In genomic region chr16:4674091-4674490, GRCm38 (mm10) we compare ENCODE assay signal across 15 mouse cellular contexts. TPM values are rescaled to one million over a fixed set of nuclear protein-coding genes. Genes with fewer than 3 reads are reported as not detected.
DNase-seq lines count a peak whose midpoint lies in the region; ATAC-seq and TF ChIP-seq lines count a peak whose summit lies in the region.
"Had no signal": no experiment of that assay in that cellular context is flagged by ENCODE, and none has a peak within 500 bp of the region (broad histone marks: within the 10 kb centered on the region; RNA-seq: fewer than 3 reads in every experiment).

No protein-coding gene starts in this region.

- TF ChIP-seq CTCF in MEL (IDR thresholded peaks at IDR 0.05 in 2 of 3, conservative IDR thresholded peaks at IDR 0.05 in 1 of 3; ENCODE audit: control insufficient read depth in 1 of 3, insufficient read depth in 1 of 3, low read depth in 2 of 3, low read length in 3 of 3, poor library complexity in 1 of 3, severe bottlenecking in 1 of 3), result no peak
- TF ChIP-seq CTCF in thymus, adult 2 months (IDR thresholded peaks at IDR 0.05; ENCODE audit: borderline replicate concordance, control insufficient read depth, extremely low read depth, insufficient read depth, low read length, poor library complexity), result no peak
- no peak for TF ChIP-seq CTCF in gastrocnemius, adult 2 months (IDR thresholded peaks at IDR 0.05)

- H3K36me3 ChIP-seq in liver, embryonic 15.5 days (replicated peaks), result peaks cover 37% of the 10 kb centered on the region
- H3K36me3 ChIP-seq in liver, embryonic 12.5 days, result peaks cover 53% of the 10 kb centered on the region
- H3K36me3 ChIP-seq in MEL (ENCODE audit: control insufficient read depth in 1 of 2, insufficient read depth in 2 of 2, low read length in 2 of 2) (peaks cover 12 to 32% of the 10 kb centered on the region in 2 experiments), macrophage (ENCODE audit: inconsistent target) (peaks cover 62% of the 10 kb centered on the region)
- H3K36me3 ChIP-seq in thymus, adult 2 months (ENCODE audit: control insufficient read depth, insufficient read depth, low read length), result peaks cover 29% of the 10 kb centered on the region
- H3K36me3 ChIP-seq in forebrain, embryonic 15.5 days, result peaks cover 20% of the 10 kb centered on the region; the same call in 1 of the 2 replicates

- 22% methylated on average over 4 of the region's 4 CpGs for WGBS in liver, embryonic 15.5 days (ENCODE audit: insufficient replicate concordance)
- 28% methylated on average over 4 of the region's 4 CpGs for WGBS in liver, embryonic 12.5 days (ENCODE audit: insufficient replicate concordance)
- 3% methylated on average over 4 of the region's 4 CpGs for WGBS in macrophage (ENCODE audit: missing documents)
- WGBS in thymus, adult 2 months, result under 1% methylated on average over 4 of the region's 4 CpGs
- 91% methylated on average over 4 of the region's 4 CpGs for WGBS in forebrain, embryonic 15.5 days

- peaks cover 13% of the 10 kb centered on the region for H3K79me2 ChIP-seq in MEL (ENCODE audit: control insufficient read depth, insufficient read depth, low read length, poor library complexity)
- H3K79me2 ChIP-seq in macrophage (ENCODE audit: inconsistent target), result peaks cover 74% of the 10 kb centered on the region

- H3K4me2 ChIP-seq in liver, embryonic 15.5 days, result peak overlapping the region; percentile 11
- no peak overlapping the region for H3K4me2 ChIP-seq in liver, embryonic 12.5 days
- no peak overlapping the region for H3K4me2 ChIP-seq in forebrain, embryonic 15.5 days (replicated peaks)
- H3K4me2 ChIP-seq: limb, embryonic 12.5 days; lung, embryonic 15.5 days had no signal

- no peak for TF ChIP-seq POLR2A in MEL (IDR thresholded peaks at IDR 0.05; ENCODE audit: control insufficient read depth in 1 of 2, insufficient read depth in 1 of 2, low read depth in 1 of 2, low read length in 2 of 2, poor library complexity in 1 of 2)
- TF ChIP-seq POLR2A in thymus, adult 2 months (IDR thresholded peaks at IDR 0.05; ENCODE audit: control insufficient read depth, extremely low read depth, insufficient read depth, low read length, poor library complexity), result no peak

- no peak overlapping the region for H3K9ac ChIP-seq in liver, embryonic 15.5 days
- H3K9ac ChIP-seq in liver, embryonic 12.5 days, result no peak overlapping the region
- no peak overlapping the region for H3K9ac ChIP-seq in MEL (ENCODE audit: control insufficient read depth, low read depth, low read length, poor library complexity, severe bottlenecking)
- no peak overlapping the region for H3K9ac ChIP-seq in forebrain, embryonic 15.5 days (replicated peaks)
- H3K9ac ChIP-seq: limb, embryonic 12.5 days; lung, embryonic 15.5 days had no signal

- no peak for TF ChIP-seq RAD21 in MEL (IDR thresholded peaks at IDR 0.05; ENCODE audit: low read depth, low read length)

- no peaks in the 10 kb centered on the region for H3K9me3 ChIP-seq in liver, embryonic 15.5 days (replicated peaks)
- H3K9me3 ChIP-seq in liver, embryonic 12.5 days (replicated peaks), result no peaks in the 10 kb centered on the region
- H3K9me3 ChIP-seq in MEL (replicated peaks; ENCODE audit: insufficient read depth, low read length), result no peaks in the 10 kb centered on the region
- H3K9me3 ChIP-seq in forebrain, embryonic 15.5 days, result no peaks in the 10 kb centered on the region
- H3K9me3 ChIP-seq: limb, embryonic 12.5 days; lung, embryonic 15.5 days had no signal

- H3K4me3 ChIP-seq in liver, embryonic 15.5 days (replicated peaks), result no peak overlapping the region
- no peak overlapping the region for H3K4me3 ChIP-seq in liver, embryonic 12.5 days
- H3K4me3 ChIP-seq in MEL (ENCODE audit: control insufficient read depth in 1 of 2, insufficient read depth in 1 of 2, low read depth in 2 of 2, low read length in 2 of 2) (no peak overlapping the region), macrophage (ENCODE audit: inconsistent target) (no peak overlapping the region)
- H3K4me3 ChIP-seq in thymus, adult 2 months (ENCODE audit: control insufficient read depth, insufficient read depth, low read length), result no peak overlapping the region
- no peak overlapping the region for H3K4me3 ChIP-seq in gastrocnemius, adult 2 months
- no peak overlapping the region for H3K4me3 ChIP-seq in forebrain, embryonic 15.5 days
- H3K4me3 ChIP-seq: limb, embryonic 12.5 days; lung, embryonic 15.5 days had no signal

- H3K27me3 ChIP-seq in liver, embryonic 15.5 days, result no peaks in the 10 kb centered on the region
- no peaks in the 10 kb centered on the region for H3K27me3 ChIP-seq in liver, embryonic 12.5 days (replicated peaks)
- no peaks in the 10 kb centered on the region for H3K27me3 ChIP-seq in MEL (ENCODE audit: control insufficient read depth in 1 of 2, insufficient read depth in 2 of 2, low read length in 2 of 2)
- H3K27me3 ChIP-seq in thymus, adult 2 months (ENCODE audit: control insufficient read depth, insufficient read depth, low read length), result no peaks in the 10 kb centered on the region
- no peaks in the 10 kb centered on the region for H3K27me3 ChIP-seq in forebrain, embryonic 15.5 days
- H3K27me3 ChIP-seq: limb, embryonic 12.5 days; lung, embryonic 15.5 days; Patski had no signal

- no peak overlapping the region for H3K27ac ChIP-seq in liver, embryonic 15.5 days (replicated peaks)
- H3K27ac ChIP-seq in liver, embryonic 12.5 days, result no peak overlapping the region
- H3K27ac ChIP-seq in MEL (ENCODE audit: control insufficient read depth, low read depth, low read length) (peak overlapping the region; percentile 20; the same call in 1 of the 2 replicates), macrophage (peak overlapping the region; percentile 36)
- peak overlapping the region; percentile 95 for H3K27ac ChIP-seq in thymus, adult 2 months (ENCODE audit: control insufficient read depth, insufficient read depth, low read length)
- no peak overlapping the region for H3K27ac ChIP-seq in gastrocnemius, adult 2 months
- H3K27ac ChIP-seq in forebrain, embryonic 15.5 days (replicated peaks), result no peak overlapping the region
- H3K27ac ChIP-seq: hindbrain, postnatal 0 days; kidney, postnatal 0 days; limb, embryonic 12.5 days; lung, embryonic 15.5 days had no signal

- intact Hi-C loops in gastrocnemius, adult 2 months (cut with DNase I), result no loop called here

- no peak for ATAC-seq in liver, embryonic 15.5 days (ENCODE audit: insufficient read depth)
- no peak for ATAC-seq in liver, embryonic 12.5 days
- ATAC-seq in forebrain, embryonic 15.5 days (replicated peaks), result no peak
- ATAC-seq: hindbrain, postnatal 0 days; Patski had no signal

- TF ChIP-seq EP300 in MEL (IDR thresholded peaks at IDR 0.05; ENCODE audit: low read depth in 1 of 2, low read length in 2 of 2), result peak; percentile 73 to 90

- peak; percentile 72 for DNase-seq in MEL (ENCODE audit: low read depth, low spot score)
- peak; percentile 78 for DNase-seq in thymus, adult 2 months
- DNase-seq in layer of hippocampus, adult 11-12 months (ENCODE audit: low spot score), result no peak
- DNase-seq in gastrocnemius, adult 2 months, result no peak
- DNase-seq: adrenal gland, adult 2 months; layer of hippocampus, adult 9-11 months had no signal

- H3K4me1 ChIP-seq in liver, embryonic 15.5 days (replicated peaks), result peaks cover 43% of the 10 kb centered on the region
- H3K4me1 ChIP-seq in liver, embryonic 12.5 days, result peaks cover 38% of the 10 kb centered on the region
- peaks cover 10 to 25% of the 10 kb centered on the region in 2 experiments for H3K4me1 ChIP-seq in MEL (ENCODE audit: control insufficient read depth in 1 of 2, insufficient read depth in 2 of 2, low read length in 2 of 2)
- peaks cover 48% of the 10 kb centered on the region for H3K4me1 ChIP-seq in thymus, adult 2 months (replicated peaks; ENCODE audit: control insufficient read depth, insufficient read depth, low read length)
- H3K4me1 ChIP-seq in forebrain, embryonic 15.5 days, result peaks cover 8% of the 10 kb centered on the region

RNA-seq across cellular contexts. Expression of gene Coro7, which starts 5.5 kb away (rescaled TPM):
- polyA plus RNA-seq in liver, embryonic 15.5 days (2015; fragmentation: Nextera tagmentation; extraction: Ambion mirVana), result 10.5 and 13.1 TPM in 2 replicates
- 11.3 and 11.9 TPM in 2 replicates for polyA plus RNA-seq in liver, embryonic 12.5 days (2016; fragmentation: Nextera tagmentation; extraction: Ambion mirVana)
- 9.8 and 11.5 TPM in 2 replicates for total RNA-seq in MEL (2012; rRNA removed)
- polyA plus RNA-seq in MEL (2012; ENCODE audit: insufficient read depth in 1 of 2, insufficient read length in 2 of 2, low read depth in 1 of 2, low replicate concordance in 2 of 2, missing spikeins in 1 of 2) (10 to 100 TPM in 1 of 2 experiments, not detected in 1; 38.3 TPM), macrophage (2018) (53.4 to 137 TPM (median 97.8 TPM) in 3 replicates)
- 1,000 to 10,000 TPM in 1 of 26 experiments, 100 to 1,000 TPM in 25; 236 to 1,071 (median 603) TPM for total RNA-seq in macrophage (2018; cell fraction: chromatin; rRNA removed)
- total RNA-seq in macrophage (2018; cell fraction: cytosol; rRNA removed), result 100 to 1,000 TPM in 3 of 26 experiments, 10 to 100 TPM in 23; 52.7 to 124 (median 75.9) TPM
- 100 to 1,000 TPM; 163 to 452 (median 320) TPM for total RNA-seq in macrophage (2018; cell fraction: nucleus; rRNA removed)
- 391 and 423 TPM in 2 replicates for polyA plus RNA-seq in thymus, adult 2 months (2012; rRNA removed)
- total RNA-seq in gastrocnemius, adult 2 months (2021), result 10 to 100 TPM; 12.1 to 13.6 TPM
- 25.0 TPM in 2 replicates for polyA plus RNA-seq in forebrain, embryonic 15.5 days (2015; fragmentation: Nextera tagmentation; extraction: Ambion mirVana)

RNA-seq across cellular contexts. Expression of gene Dnaja3, which starts 34.3 kb away (rescaled TPM):
- polyA plus RNA-seq in liver, embryonic 15.5 days (2015; fragmentation: Nextera tagmentation; extraction: Ambion mirVana), result 45.7 and 50.1 TPM in 2 replicates
- polyA plus RNA-seq in liver, embryonic 12.5 days (2016; fragmentation: Nextera tagmentation; extraction: Ambion mirVana), result 69.2 and 74.2 TPM in 2 replicates
- total RNA-seq in MEL (2012; rRNA removed), result 90.7 and 94.3 TPM in 2 replicates
- polyA plus RNA-seq in MEL (2012; ENCODE audit: insufficient read depth in 1 of 2, insufficient read length in 2 of 2, low read depth in 1 of 2, low replicate concordance in 2 of 2, missing spikeins in 1 of 2), result 10 to 100 TPM in 1 of 2 experiments, not detected in 1; 91.8 TPM
- total RNA-seq in macrophage (2018; cell fraction: chromatin; rRNA removed), result 10 to 100 TPM in 17 of 26 experiments, 1 to 10 TPM in 9; 2.0 to 29.6 (median 11.5) TPM
- total RNA-seq in macrophage (2018; cell fraction: cytosol; rRNA removed), result 10 to 100 TPM; 15.0 to 39.9 (median 29.8) TPM
- total RNA-seq in macrophage (2018; cell fraction: nucleus; rRNA removed), result 10 to 100 TPM in 20 of 26 experiments, 1 to 10 TPM in 6; 5.5 to 31.4 (median 15.2) TPM
- 19.8 to 43.8 TPM (median 25.5 TPM) in 3 replicates for polyA plus RNA-seq in macrophage (2018)
- 18.3 and 19.7 TPM in 2 replicates for polyA plus RNA-seq in thymus, adult 2 months (2012; rRNA removed)
- total RNA-seq in gastrocnemius, adult 2 months (2021), result 100 to 1,000 TPM in 1 of 2 experiments, 10 to 100 TPM in 1; 86.4 to 110 TPM
- polyA plus RNA-seq in forebrain, embryonic 15.5 days (2015; fragmentation: Nextera tagmentation; extraction: Ambion mirVana), result 55.8 and 58.0 TPM in 2 replicates

RNA-seq across cellular contexts. Expression of gene Vasn, which starts 34.4 kb away (rescaled TPM):
- 2.4 and 2.8 TPM in 2 replicates for polyA plus RNA-seq in liver, embryonic 15.5 days (2015; fragmentation: Nextera tagmentation; extraction: Ambion mirVana)
- polyA plus RNA-seq in liver, embryonic 12.5 days (2016; fragmentation: Nextera tagmentation; extraction: Ambion mirVana), result 4.7 and 5.0 TPM in 2 replicates
- 0.16 and 0.19 TPM in 2 replicates for total RNA-seq in MEL (2012; rRNA removed)
- 1 to 10 TPM in 1 of 2 experiments, not detected in 1; 3.1 TPM for polyA plus RNA-seq in MEL (2012; ENCODE audit: insufficient read depth in 1 of 2, insufficient read length in 2 of 2, low read depth in 1 of 2, low replicate concordance in 2 of 2, missing spikeins in 1 of 2)
- total RNA-seq in macrophage (2018; cell fraction: chromatin; rRNA removed), result 1 to 10 TPM in 6 of 26 experiments, under 1 TPM in 18, not detected in 2; 0.21 to 7.4 (median 0.77) TPM
- total RNA-seq in macrophage (2018; cell fraction: cytosol; rRNA removed), result under 1 TPM in 10 of 26 experiments, not detected in 16; 0.03 to 0.71 (median 0.08) TPM
- total RNA-seq in macrophage (2018; cell fraction: nucleus; rRNA removed), result 1 to 10 TPM in 1 of 26 experiments, under 1 TPM in 17, not detected in 8; 0.12 to 1.8 (median 0.39) TPM
- 0.07 TPM in 1 of 3 replicates, not detected in the others for polyA plus RNA-seq in macrophage (2018)
- polyA plus RNA-seq in thymus, adult 2 months (2012; rRNA removed), result 5.3 and 8.1 TPM in 2 replicates
- 1 to 10 TPM; 4.8 to 6.0 TPM for total RNA-seq in gastrocnemius, adult 2 months (2021)
- 3.0 and 3.6 TPM in 2 replicates for polyA plus RNA-seq in forebrain, embryonic 15.5 days (2015; fragmentation: Nextera tagmentation; extraction: Ambion mirVana)

RNA-seq across cellular contexts. Expression of gene Nmral1, which starts 45.1 kb away (rescaled TPM):
- polyA plus RNA-seq in liver, embryonic 15.5 days (2015; fragmentation: Nextera tagmentation; extraction: Ambion mirVana), result 37.2 and 39.6 TPM in 2 replicates
- polyA plus RNA-seq in liver, embryonic 12.5 days (2016; fragmentation: Nextera tagmentation; extraction: Ambion mirVana), result 50.0 and 53.0 TPM in 2 replicates
- 50.6 and 60.4 TPM in 2 replicates for total RNA-seq in MEL (2012; rRNA removed)
- polyA plus RNA-seq in MEL (2012; ENCODE audit: insufficient read depth in 1 of 2, insufficient read length in 2 of 2, low read depth in 1 of 2, low replicate concordance in 2 of 2, missing spikeins in 1 of 2) (10 to 100 TPM in 1 of 2 experiments, not detected in 1; 54.6 TPM), macrophage (2018) (6.3 to 20.4 TPM (median 15.6 TPM) in 3 replicates)
- total RNA-seq in macrophage (2018; cell fraction: chromatin; rRNA removed), result 10 to 100 TPM in 13 of 26 experiments, 1 to 10 TPM in 10, under 1 TPM in 1, not detected in 2; 0.58 to 29.1 (median 10.7) TPM
- total RNA-seq in macrophage (2018; cell fraction: cytosol; rRNA removed), result 10 to 100 TPM in 19 of 26 experiments, 1 to 10 TPM in 7; 6.2 to 19.1 (median 11.3) TPM
- total RNA-seq in macrophage (2018; cell fraction: nucleus; rRNA removed), result 10 to 100 TPM in 11 of 26 experiments, 1 to 10 TPM in 15; 1.4 to 32.4 (median 9.0) TPM
- 25.6 and 27.2 TPM in 2 replicates for polyA plus RNA-seq in thymus, adult 2 months (2012; rRNA removed)
- total RNA-seq in gastrocnemius, adult 2 months (2021), result 1 to 10 TPM; 2.6 to 3.7 TPM
- polyA plus RNA-seq in forebrain, embryonic 15.5 days (2015; fragmentation: Nextera tagmentation; extraction: Ambion mirVana), result 103 and 115 TPM in 2 replicates

RNA-seq across cellular contexts. Expression of gene Pam16, which starts 49.3 kb away (rescaled TPM):
- polyA plus RNA-seq in liver, embryonic 15.5 days (2015; fragmentation: Nextera tagmentation; extraction: Ambion mirVana), result 41.1 and 53.2 TPM in 2 replicates
- polyA plus RNA-seq in liver, embryonic 12.5 days (2016; fragmentation: Nextera tagmentation; extraction: Ambion mirVana), result 76.2 and 81.9 TPM in 2 replicates
- 115 and 121 TPM in 2 replicates for total RNA-seq in MEL (2012; rRNA removed)
- 10 to 100 TPM in 1 of 2 experiments, not detected in 1; 13.6 TPM for polyA plus RNA-seq in MEL (2012; ENCODE audit: insufficient read depth in 1 of 2, insufficient read length in 2 of 2, low read depth in 1 of 2, low replicate concordance in 2 of 2, missing spikeins in 1 of 2)
- 100 to 1,000 TPM in 21 of 26 experiments, 10 to 100 TPM in 5; 38.3 to 235 (median 140) TPM for total RNA-seq in macrophage (2018; cell fraction: chromatin; rRNA removed)
- total RNA-seq in macrophage (2018; cell fraction: cytosol; rRNA removed), result 10 to 100 TPM; 16.9 to 34.6 (median 22.1) TPM
- total RNA-seq in macrophage (2018; cell fraction: nucleus; rRNA removed), result 100 to 1,000 TPM in 7 of 26 experiments, 10 to 100 TPM in 19; 36.9 to 174 (median 83.1) TPM
- polyA plus RNA-seq in macrophage (2018), result 9.7 to 39.5 TPM (median 23.6 TPM) in 3 replicates
- 35.7 and 40.4 TPM in 2 replicates for polyA plus RNA-seq in thymus, adult 2 months (2012; rRNA removed)
- total RNA-seq in gastrocnemius, adult 2 months (2021), result 100 to 1,000 TPM in 1 of 2 experiments, 10 to 100 TPM in 1; 97.4 to 112 TPM
- 162 and 171 TPM in 2 replicates for polyA plus RNA-seq in forebrain, embryonic 15.5 days (2015; fragmentation: Nextera tagmentation; extraction: Ambion mirVana)

Comparison
In these comparisons a context has a peak if more than half of its experiments do, and no peak if none do; other contexts are left out.
1. H3K27ac ChIP-seq: peak in MEL (single experiment), macrophage (single experiment) and thymus, adult 2 months (single experiment); none in liver, embryonic 15.5 days (single experiment), liver, embryonic 12.5 days (single experiment), gastrocnemius, adult 2 months (single experiment) and forebrain, embryonic 15.5 days (single experiment).
2. DNase-seq: peak in MEL (single experiment) and thymus, adult 2 months (single experiment); none in layer of hippocampus, adult 11-12 months (single experiment) and gastrocnemius, adult 2 months (single experiment).